In the genomic region with DNA sequence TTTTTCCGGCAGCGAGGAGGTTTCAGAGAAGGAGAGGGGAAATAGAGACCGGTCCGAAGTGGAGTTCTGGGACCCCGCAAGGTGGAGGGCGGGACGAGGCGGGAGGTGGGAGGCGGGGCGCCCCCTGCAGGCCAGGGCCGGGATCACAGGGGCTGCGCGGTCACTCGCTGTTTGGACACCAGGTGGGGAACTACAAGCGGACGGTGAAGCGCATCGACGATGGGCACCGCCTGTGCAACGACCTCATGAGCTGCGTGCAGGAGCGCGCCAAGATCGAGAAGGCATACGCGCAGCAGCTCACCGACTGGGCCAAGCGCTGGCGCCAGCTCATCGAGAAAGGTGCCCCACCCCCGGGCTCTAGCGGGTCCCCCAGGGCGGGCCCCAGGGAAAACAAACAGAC, we compare ENCODE assay signal across 8 mouse cellular contexts. TPM values are rescaled to one million over a fixed set of nuclear protein-coding genes. Genes with fewer than 3 reads are reported as not detected.
A peak's percentile ranks its signal among the peaks of the same experiment; 100 is the strongest.
DNase-seq lines count a peak whose midpoint lies in the region; ATAC-seq and TF ChIP-seq lines count a peak whose summit lies in the region.

No protein-coding gene starts in this region.

- H3K27ac ChIP-seq in heart, adult 2 months, result no peak overlapping the region
- H3K27ac ChIP-seq in forebrain, postnatal 0 days (ENCODE audit: low read depth, low read length), result no peak overlapping the region
- H3K27ac ChIP-seq in intestine, embryonic 16.5 days (ENCODE audit: low read length), result no peak overlapping the region
- no peak overlapping the region for H3K27ac ChIP-seq in neural tube, embryonic 15.5 days (replicated peaks)

- no peak for TF ChIP-seq EP300 in heart, adult 2 months (IDR thresholded peaks at IDR 0.05; ENCODE audit: insufficient read depth, low read depth, low read length)

- no peak; the same call in 1 of the 2 replicates for ATAC-seq in forebrain, postnatal 0 days
- ATAC-seq in intestine, embryonic 16.5 days, result peak; percentile 44; the same call in 1 of the 2 replicates
- ATAC-seq in neural tube, embryonic 15.5 days (ENCODE audit: low FRiP score), result peak; percentile 23; the same call in 1 of the 2 replicates

- 0 out of 2 replicates have a peak overlapping the region, but pooled peaks have one; percentile 8 for H3K9ac ChIP-seq in heart, adult 2 months (ENCODE audit: low read depth, low read length)
- H3K9ac ChIP-seq in forebrain, postnatal 0 days, result no peak overlapping the region
- peak overlapping the region; percentile 62 for H3K9ac ChIP-seq in intestine, embryonic 16.5 days (ENCODE audit: low read depth, low read length)
- 0 out of 2 replicates have a peak overlapping the region, but pooled peaks have one; percentile 15 for H3K9ac ChIP-seq in neural tube, embryonic 15.5 days (replicated peaks)

- intact Hi-C loops in heart, adult 2 months (cut with DNase I), result loop anchor here (5.0 kb wide), 1 partner anchor 65 kb away; no protein-coding TSS in a partner anchor

- no peaks in the 10 kb centered on the region for H3K4me1 ChIP-seq in heart, adult 2 months (ENCODE audit: control insufficient read depth, insufficient read depth, low read length)
- no peaks in the 10 kb centered on the region for H3K4me1 ChIP-seq in forebrain, postnatal 0 days (ENCODE audit: insufficient read depth)
- no peaks in the 10 kb centered on the region for H3K4me1 ChIP-seq in intestine, embryonic 16.5 days (ENCODE audit: control insufficient read depth, insufficient read depth, low read length)
- peaks cover 2% of the 10 kb centered on the region; the same call in 1 of the 2 replicates for H3K4me1 ChIP-seq in lung, adult 2 months (ENCODE audit: control insufficient read depth, insufficient read depth, low read length)
- peaks cover 14% of the 10 kb centered on the region for H3K4me1 ChIP-seq in neural tube, embryonic 15.5 days

- DNase-seq in heart, adult 2 months, result peak; percentile 47 to 62
- no peak for DNase-seq in heart, adult 11 months
- peak; percentile 20 for DNase-seq in c-Kit-positive CD71-positive TER-119-positive erythroid progenitor cells, embryonic 14.5 days (ENCODE audit: low spot score)
- peak; percentile 35 for DNase-seq in forebrain, postnatal 0 days
- DNase-seq in lung, adult 2 months, result peak; percentile 41
- DNase-seq in right cerebral cortex, postnatal 25 days, result no peak

- peak overlapping the region; percentile 47 for H3K4me2 ChIP-seq in forebrain, postnatal 0 days (ENCODE audit: low read depth)
- peak overlapping the region; percentile 59 for H3K4me2 ChIP-seq in intestine, embryonic 16.5 days (ENCODE audit: low read depth, low read length)
- peak overlapping the region; percentile 56 for H3K4me2 ChIP-seq in neural tube, embryonic 15.5 days

- no peak for TF ChIP-seq POLR2A in heart, adult 2 months (IDR thresholded peaks at IDR 0.05; ENCODE audit: insufficient read depth, low read depth, low read length)
- no peak for TF ChIP-seq POLR2A in lung, adult 2 months (IDR thresholded peaks at IDR 0.05; ENCODE audit: borderline replicate concordance, extremely low read depth, low read depth, low read length)

- no peaks in the 10 kb centered on the region for H3K36me3 ChIP-seq in heart, adult 2 months (ENCODE audit: control insufficient read depth, insufficient read depth, low read length)
- H3K36me3 ChIP-seq in forebrain, postnatal 0 days (ENCODE audit: insufficient read depth), result peaks cover 12% of the 10 kb centered on the region
- no peaks in the 10 kb centered on the region for H3K36me3 ChIP-seq in intestine, embryonic 16.5 days (ENCODE audit: control insufficient read depth, insufficient read depth, low read length)
- peaks cover 9% of the 10 kb centered on the region for H3K36me3 ChIP-seq in neural tube, embryonic 15.5 days

- H3K9me3 ChIP-seq in forebrain, postnatal 0 days (ENCODE audit: low read length), result no peaks in the 10 kb centered on the region
- no peaks in the 10 kb centered on the region for H3K9me3 ChIP-seq in intestine, embryonic 16.5 days (ENCODE audit: control insufficient read depth, low read length)
- no peaks in the 10 kb centered on the region for H3K9me3 ChIP-seq in neural tube, embryonic 15.5 days (replicated peaks)

- peak overlapping the region; percentile 8; the same call in 1 of the 2 replicates for H3K4me3 ChIP-seq in heart, adult 2 months
- H3K4me3 ChIP-seq in forebrain, postnatal 0 days (ENCODE audit: low read depth, low read length), result 0 out of 2 replicates have a peak overlapping the region, but pooled peaks have one; percentile 3
- peak overlapping the region; percentile 26 for H3K4me3 ChIP-seq in intestine, embryonic 16.5 days (ENCODE audit: low read length)
- peak overlapping the region; percentile 43 for H3K4me3 ChIP-seq in lung, adult 2 months (replicated peaks; ENCODE audit: extremely low read depth, low read depth, low read length)
- peak overlapping the region; percentile 5; the same call in 1 of the 2 replicates for H3K4me3 ChIP-seq in neural tube, embryonic 15.5 days (replicated peaks)

- no peaks in the 10 kb centered on the region for H3K79me2 ChIP-seq in heart, adult 2 months (replicated peaks; ENCODE audit: control insufficient read depth, insufficient read depth, low read length)

- no peaks in the 10 kb centered on the region for H3K27me3 ChIP-seq in heart, adult 2 months (ENCODE audit: control insufficient read depth, insufficient read depth, low read length)
- H3K27me3 ChIP-seq in forebrain, postnatal 0 days (ENCODE audit: insufficient read depth, low read length), result no peaks in the 10 kb centered on the region
- H3K27me3 ChIP-seq in intestine, embryonic 16.5 days (replicated peaks; ENCODE audit: control insufficient read depth, insufficient read depth, low read length), result peaks cover 2% of the 10 kb centered on the region; the same call in 1 of the 2 replicates
- H3K27me3 ChIP-seq in neural tube, embryonic 15.5 days (replicated peaks), result 0 out of 2 replicates have a peak, but pooled peaks cover 8% of the 10 kb centered on the region

- TF ChIP-seq CTCF in heart, adult 2 months (IDR thresholded peaks at IDR 0.05), result peak; percentile 84
- TF ChIP-seq CTCF in forebrain, postnatal 0 days (IDR thresholded peaks at IDR 0.05; ENCODE audit: low read depth), result peak; percentile 74
- peak; percentile 60 for TF ChIP-seq CTCF in lung, adult 2 months (IDR thresholded peaks at IDR 0.05; ENCODE audit: insufficient read depth, low read length)

- 1% methylated on average over 34 of the region's 34 CpGs for WGBS in heart, adult 2 months
- 5% methylated on average over 34 of the region's 34 CpGs for WGBS in forebrain, postnatal 0 days
- under 1% methylated on average over 34 of the region's 34 CpGs for WGBS in intestine, embryonic 16.5 days
- under 1% methylated on average over 33 of the region's 34 CpGs for WGBS in lung, adult 2 months
- WGBS in neural tube, embryonic 15.5 days, result 2% methylated on average over 34 of the region's 34 CpGs

RNA-seq across cellular contexts. Expression of gene Spdef, which starts 26.2 kb away (rescaled TPM):
- total RNA-seq in heart, adult 2 months (2021), result not detected
- polyA plus RNA-seq in heart, adult 2 months (2012; rRNA removed), result 0.09 and 0.21 TPM in 2 replicates
- 2.3 and 3.5 TPM in 2 replicates for total RNA-seq in forebrain, postnatal 0 days (2014; rRNA removed)
- 1.5 and 2.3 TPM in 2 replicates for polyA plus RNA-seq in forebrain, postnatal 0 days (2015; fragmentation: Nextera tagmentation; extraction: Ambion mirVana)
- polyA plus RNA-seq in intestine, embryonic 16.5 days (2015; fragmentation: Nextera tagmentation; extraction: Ambion mirVana), result 20.0 and 21.9 TPM in 2 replicates
- polyA plus RNA-seq in lung, adult 2 months (2012; rRNA removed), result 4.4 and 6.9 TPM in 2 replicates
- polyA plus RNA-seq in neural tube, embryonic 15.5 days (2015; fragmentation: Nextera tagmentation; extraction: Ambion mirVana), result 0.92 and 1.9 TPM in 2 replicates

RNA-seq across cellular contexts. Expression of gene Pacsin1, which starts 47.2 kb away (rescaled TPM):
- under 1 TPM; 0.44 to 0.45 TPM for total RNA-seq in heart, adult 2 months (2021)
- 0.29 and 0.61 TPM in 2 replicates for polyA plus RNA-seq in heart, adult 2 months (2012; rRNA removed)
- total RNA-seq in forebrain, postnatal 0 days (2014; rRNA removed), result 29.3 and 38.7 TPM in 2 replicates
- polyA plus RNA-seq in forebrain, postnatal 0 days (2015; fragmentation: Nextera tagmentation; extraction: Ambion mirVana), result 42.5 and 62.5 TPM in 2 replicates
- 2.1 and 2.7 TPM in 2 replicates for polyA plus RNA-seq in intestine, embryonic 16.5 days (2015; fragmentation: Nextera tagmentation; extraction: Ambion mirVana)
- 0.65 and 1.0 TPM in 2 replicates for polyA plus RNA-seq in lung, adult 2 months (2012; rRNA removed)
- 62.6 and 66.7 TPM in 2 replicates for polyA plus RNA-seq in neural tube, embryonic 15.5 days (2015; fragmentation: Nextera tagmentation; extraction: Ambion mirVana)

Comparison
In these comparisons a context has a peak if more than half of its experiments do, and no peak if none do; other contexts are left out.
1. DNase-seq: peak in heart, adult 2 months (2 of 2), c-Kit-positive CD71-positive TER-119-positive erythroid progenitor cells, embryonic 14.5 days (single experiment), forebrain, postnatal 0 days (single experiment) and lung, adult 2 months (single experiment); none in heart, adult 11 months (single experiment) and right cerebral cortex, postnatal 25 days (single experiment).
2. RNA of gene Pacsin1, which starts 47.2 kb away (polyA plus RNA-seq): 62.6 to 66.7 TPM in neural tube, embryonic 15.5 days and 42.5 to 62.5 TPM in forebrain, postnatal 0 days; 2.1 to 2.7 TPM in intestine, embryonic 16.5 days, 0.65 to 1.0 TPM in lung, adult 2 months and 0.29 to 0.61 TPM in heart, adult 2 months; every median in the first group is over 10 times any median in the second.
3. Peak in every context shown above with its lines, with median percentiles within 50 percentile points of each other: H3K4me3 ChIP-seq, CTCF ChIP-seq and H3K4me2 ChIP-seq.